32 mouse cellular contexts compared by ENCODE assay signal in genomic region chr9:13465358-13466020, GRCm38 (mm10). TPM values are rescaled to one million over a fixed set of nuclear protein-coding genes. Genes with fewer than 3 reads are reported as not detected.
DNase-seq lines count a peak whose midpoint lies in the region; ATAC-seq and TF ChIP-seq lines count a peak whose summit lies in the region.
"Had no signal": no experiment of that assay in that cellular context is flagged by ENCODE, and none has a peak within 500 bp of the region (broad histone marks: within the 10 kb centered on the region; RNA-seq: fewer than 3 reads in every experiment).

No protein-coding gene starts in this region.

- no peak overlapping the region for H3K4me2 ChIP-seq in heart, postnatal 0 days (ENCODE audit: low read depth, low read length)
- H3K4me2 ChIP-seq in stomach, embryonic 14.5 days (replicated peaks; ENCODE audit: low read depth, low read length) = no peak overlapping the region
- no peak overlapping the region for H3K4me2 ChIP-seq in stomach, postnatal 0 days (replicated peaks; ENCODE audit: low read depth)
- no peak overlapping the region for H3K4me2 ChIP-seq in forebrain, embryonic 14.5 days (ENCODE audit: low read length)
- H3K4me2 ChIP-seq: embryonic facial prominence, embryonic 15.5 days; forebrain, embryonic 15.5 days; heart, embryonic 11.5 days; hindbrain, embryonic 13.5 days; neural tube, embryonic 15.5 days; stomach, embryonic 15.5 days had no signal

- intact Hi-C loops in heart, postnatal 25 days (cut with DNase I) = no loop called here

- 56% methylated on average over 4 of the region's 4 CpGs for WGBS in heart, postnatal 0 days
- 65% methylated on average over 4 of the region's 4 CpGs for WGBS in stomach, embryonic 14.5 days
- WGBS in stomach, postnatal 0 days = 60% methylated on average over 4 of the region's 4 CpGs
- WGBS in forebrain, embryonic 14.5 days = 84% methylated on average over 4 of the region's 4 CpGs

- TF ChIP-seq CTCF in heart, postnatal 0 days (IDR thresholded peaks at IDR 0.05; ENCODE audit: low read depth) = no peak
- TF ChIP-seq CTCF in stomach, postnatal 0 days (IDR thresholded peaks at IDR 0.05; ENCODE audit: low read depth) = no peak

- no peaks in the 10 kb centered on the region for H3K36me3 ChIP-seq in heart, postnatal 0 days (replicated peaks; ENCODE audit: control insufficient read depth, insufficient read depth, low read length)
- H3K36me3 ChIP-seq in stomach, embryonic 14.5 days (ENCODE audit: control insufficient read depth, insufficient read depth, low read length) = no peaks in the 10 kb centered on the region
- H3K36me3 ChIP-seq in stomach, postnatal 0 days (ENCODE audit: control insufficient read depth, insufficient read depth, low read length) = no peaks in the 10 kb centered on the region
- no peaks in the 10 kb centered on the region for H3K36me3 ChIP-seq in forebrain, embryonic 14.5 days (ENCODE audit: control insufficient read depth, insufficient read depth, low read length)
- H3K36me3 ChIP-seq: embryonic facial prominence, embryonic 15.5 days; forebrain, embryonic 15.5 days; hindbrain, embryonic 13.5 days; midbrain, embryonic 10.5 days; neural tube, embryonic 15.5 days; stomach, embryonic 15.5 days had no signal

- no peaks in the 10 kb centered on the region for H3K27me3 ChIP-seq in heart, postnatal 0 days (ENCODE audit: control insufficient read depth, insufficient read depth, low read length)
- no peaks in the 10 kb centered on the region for H3K27me3 ChIP-seq in stomach, embryonic 14.5 days (ENCODE audit: control insufficient read depth, insufficient read depth, low read length)
- H3K27me3 ChIP-seq in stomach, postnatal 0 days (ENCODE audit: control insufficient read depth, insufficient read depth, low read length) = no peaks in the 10 kb centered on the region
- H3K27me3 ChIP-seq in forebrain, embryonic 14.5 days (replicated peaks; ENCODE audit: control insufficient read depth, insufficient read depth, low read length) = no peaks in the 10 kb centered on the region
- H3K27me3 ChIP-seq: embryonic facial prominence, embryonic 15.5 days; forebrain, embryonic 15.5 days; hindbrain, embryonic 13.5 days; neural tube, embryonic 15.5 days; stomach, embryonic 15.5 days had no signal

- no peak for ATAC-seq in heart, postnatal 0 days (ENCODE audit: insufficient read depth, low read depth)
- ATAC-seq in stomach, embryonic 14.5 days (ENCODE audit: insufficient number of reproducible peaks, insufficient read depth, low FRiP score, low read depth) = peak; percentile 28; the same call in 1 of the 2 replicates
- ATAC-seq in stomach, postnatal 0 days (ENCODE audit: low FRiP score, low TSS enrichment) = no peak
- ATAC-seq in activated CD4-positive, CD25-positive, alpha-beta regulatory T cell, adult 4 months = peak; percentile 15
- ATAC-seq in forebrain, embryonic 14.5 days = no peak
- ATAC-seq: forebrain, embryonic 15.5 days had no signal

- no peak overlapping the region for H3K4me3 ChIP-seq in heart, postnatal 0 days (ENCODE audit: low read depth, low read length)
- H3K4me3 ChIP-seq in stomach, embryonic 14.5 days (ENCODE audit: low read depth, low read length) = no peak overlapping the region
- no peak overlapping the region for H3K4me3 ChIP-seq in stomach, postnatal 0 days (ENCODE audit: low read depth, low read length)
- H3K4me3 ChIP-seq in forebrain, embryonic 14.5 days (ENCODE audit: low read depth, low read length) = no peak overlapping the region
- H3K4me3 ChIP-seq: embryonic facial prominence, embryonic 15.5 days; forebrain, embryonic 15.5 days; hindbrain, embryonic 13.5 days; midbrain, embryonic 10.5 days; neural tube, embryonic 15.5 days; stomach, embryonic 15.5 days had no signal

- H3K4me1 ChIP-seq in heart, postnatal 0 days (ENCODE audit: control insufficient read depth, insufficient read depth) = peaks cover 20% of the 10 kb centered on the region
- H3K4me1 ChIP-seq in stomach, embryonic 14.5 days (ENCODE audit: control insufficient read depth, insufficient read depth, low read length) = 0 out of 2 replicates have a peak, but pooled peaks cover 4% of the 10 kb centered on the region
- H3K4me1 ChIP-seq in stomach, postnatal 0 days (replicated peaks; ENCODE audit: control insufficient read depth, insufficient read depth) = 0 out of 2 replicates have a peak, but pooled peaks cover 4% of the 10 kb centered on the region
- no peaks in the 10 kb centered on the region for H3K4me1 ChIP-seq in forebrain, embryonic 14.5 days (ENCODE audit: control insufficient read depth, insufficient read depth, low read length)
- H3K4me1 ChIP-seq: forebrain, embryonic 15.5 days had no signal

- H3K27ac ChIP-seq in heart, postnatal 0 days (ENCODE audit: low read depth) = peak overlapping the region; percentile 61
- H3K27ac ChIP-seq in stomach, embryonic 14.5 days (ENCODE audit: low read length) = no peak overlapping the region; the same call in 1 of the 2 replicates
- H3K27ac ChIP-seq in stomach, postnatal 0 days (replicated peaks) = no peak overlapping the region
- no peak overlapping the region for H3K27ac ChIP-seq in forebrain, embryonic 14.5 days (ENCODE audit: low read depth, low read length)
- H3K27ac ChIP-seq: embryonic facial prominence, embryonic 15.5 days; forebrain, embryonic 15.5 days; hindbrain, embryonic 13.5 days; liver, embryonic 14.5 days; midbrain, embryonic 10.5 days; neural tube, embryonic 15.5 days; stomach, embryonic 15.5 days had no signal

- no peak for TF ChIP-seq EP300 in heart, postnatal 0 days (IDR thresholded peaks at IDR 0.05; ENCODE audit: low read depth)
- no peak for TF ChIP-seq EP300 in stomach, postnatal 0 days (optimal IDR thresholded peaks at IDR 0.05)

- H3K9me3 ChIP-seq in heart, postnatal 0 days (replicated peaks; ENCODE audit: control insufficient read depth, low read length) = no peaks in the 10 kb centered on the region
- no peaks in the 10 kb centered on the region for H3K9me3 ChIP-seq in stomach, embryonic 14.5 days (ENCODE audit: control insufficient read depth, low read depth, low read length)
- no peaks in the 10 kb centered on the region for H3K9me3 ChIP-seq in stomach, postnatal 0 days (ENCODE audit: control insufficient read depth, low read length)
- no peaks in the 10 kb centered on the region for H3K9me3 ChIP-seq in forebrain, embryonic 14.5 days (replicated peaks; ENCODE audit: control insufficient read depth, low read length)
- H3K9me3 ChIP-seq: embryonic facial prominence, embryonic 15.5 days; forebrain, embryonic 15.5 days; hindbrain, embryonic 13.5 days; midbrain, embryonic 10.5 days; neural tube, embryonic 15.5 days; stomach, embryonic 15.5 days had no signal

- DNase-seq in heart, postnatal 0 days (ENCODE audit: low spot score) = no peak
- no peak for DNase-seq in heart, postnatal 25 days (ENCODE audit: low spot score)
- no peak for DNase-seq in stomach, postnatal 0 days (ENCODE audit: low spot score)
- peak; percentile 62 for DNase-seq in naive thymus-derived CD4-positive, alpha-beta T cell, adult 2 months (ENCODE audit: low read depth)
- no peak for DNase-seq in forebrain, embryonic 14.5 days (ENCODE audit: low spot score)
- no peak for DNase-seq in right cerebral cortex, postnatal 10 days (ENCODE audit: low spot score in 2 of 2)
- DNase-seq: adrenal gland, postnatal 25 days; cerebellum, adult 9-10 months; gastrocnemius, postnatal 36 days; heart, postnatal 36 days; kidney, adult 9 months; kidney, postnatal 25 days; layer of hippocampus, adult 9-11 months had no signal

- H3K9ac ChIP-seq in heart, postnatal 0 days (replicated peaks; ENCODE audit: low read depth, low read length) = no peak overlapping the region
- no peak overlapping the region for H3K9ac ChIP-seq in stomach, embryonic 14.5 days (replicated peaks; ENCODE audit: low read depth, low read length)
- H3K9ac ChIP-seq in stomach, postnatal 0 days (ENCODE audit: low read length) = no peak overlapping the region
- no peak overlapping the region for H3K9ac ChIP-seq in forebrain, embryonic 14.5 days (ENCODE audit: low read length)
- H3K9ac ChIP-seq: embryonic facial prominence, embryonic 15.5 days; forebrain, embryonic 15.5 days; hindbrain, embryonic 13.5 days; liver, embryonic 14.5 days; neural tube, embryonic 15.5 days; stomach, embryonic 15.5 days had no signal

RNA-seq across cellular contexts. Expression of gene Gm17571, which starts 18.9 kb away (rescaled TPM):
- not detected in 2 replicates for total RNA-seq in heart, postnatal 0 days (2014; rRNA removed; ENCODE audit: low replicate concordance)
- polyA plus RNA-seq in heart, postnatal 0 days (2015; fragmentation: Nextera tagmentation; extraction: Ambion mirVana) = not detected in 2 replicates
- not detected for total RNA-seq in heart, postnatal 25 days (2021)
- not detected in 2 replicates for polyA plus RNA-seq in stomach, embryonic 14.5 days (2014; fragmentation: Nextera tagmentation; extraction: Ambion mirVana)
- polyA plus RNA-seq in stomach, postnatal 0 days (2015; fragmentation: Nextera tagmentation; extraction: Ambion mirVana) = not detected in 2 replicates
- not detected for polyA plus RNA-seq in activated CD4-positive, CD25-positive, alpha-beta regulatory T cell, adult 4 months (2017; shearing (Covaris generic))
- not detected in 2 replicates for polyA plus RNA-seq in forebrain, embryonic 14.5 days (2014; fragmentation: Nextera tagmentation; extraction: Ambion mirVana)
- total RNA-seq: adrenal gland, postnatal 25 days; gastrocnemius, postnatal 36 days; heart, postnatal 36 days; left cerebral cortex, adult 18-20 months; left cerebral cortex, postnatal 25 days; midbrain, postnatal 0 days had no signal
- polyA plus RNA-seq: brain, embryonic 14.5 days; embryonic facial prominence, embryonic 15.5 days; forebrain, embryonic 15.5 days; heart, embryonic 11.5 days; hindbrain, embryonic 13.5 days; intestine, embryonic 14.5 days; limb, embryonic 14.5 days; liver, embryonic 14.5 days; lung, embryonic 16.5 days; midbrain, embryonic 10.5 days; midbrain, postnatal 0 days; neural tube, embryonic 15.5 days; stomach, embryonic 15.5 days; thymus, adult 2 months; urinary bladder, adult 2 months had no signal

Comparison
In these comparisons a context has a peak if more than half of its experiments do, and no peak if none do; other contexts are left out.
1. ATAC-seq: peak in stomach, embryonic 14.5 days (single experiment) and activated CD4-positive, CD25-positive, alpha-beta regulatory T cell, adult 4 months (single experiment); none in heart, postnatal 0 days (single experiment), stomach, postnatal 0 days (single experiment) and forebrain, embryonic 14.5 days (single experiment).